Mouse (Mus musculus) left cerebral cortex, postnatal 14 days (tissue): ENCODE measurements at regions not wholly inside any gene's neighbourhood (a gene's known extent, or its start where the extent isn't known, plus 50 kb on each side); places are given as distances from the start of the nearest gene placed in this dataset.

Experiments used
- DNase-seq, 2 experiments: peaks; one replicate each; pipeline ENCODE4 v3.0.0; 2021 to 2022; ENCODE audit warnings: low spot score in 2 of 2, mixed read lengths in 1 of 2
- intact Hi-C: fragments of 180-260 bp; cut with DNase I; formaldehyde crosslinking; loops from one replicate; pipeline ENCODE4 v1.15.1; 2025

- no peak for DNase-seq
- intact Hi-C loops, result loop anchor here (10.0 kb wide), 2 partner anchors 565 to 805 kb away; partner anchors contain the start of gene Brinp1
Observed at GRCm38 (mm10) chr4:69759596-69759995, 650.6 kb downstream of the Cdk5rap2 start.

- intact Hi-C loops, result loop anchor here (10.0 kb wide), 2 partner anchors 560 to 800 kb away; partner anchors contain the start of gene Brinp1
- DNase-seq, result no peak
Observed at GRCm38 (mm10) chr4:69754567-69754966, 655.7 kb downstream of the Cdk5rap2 start.

GRCm38 (mm10) chr4:69753086-69753485 lies 657.2 kb downstream of the Cdk5rap2 start:
- intact Hi-C loops, result loop anchor here (10.0 kb wide), 2 partner anchors 558 to 798 kb away; partner anchors contain the start of gene Brinp1
- no peak for DNase-seq

- intact Hi-C loops, result loop anchor here (10.0 kb wide), 1 partner anchor 625 kb away; no protein-coding TSS in a partner anchor
- peak in 1 of 2 experiments; percentile 60 for DNase-seq
Observed at GRCm38 (mm10) chr4:69739833-69740510, 670.3 kb downstream of the Cdk5rap2 start.
